Mouse (Mus musculus) adrenal gland, adult (tissue): Measurements from ENCODE around the gene Fut8.
"Not testable (repeated sequence)": the region's sequence is repeated elsewhere in the genome, so short reads cannot be mapped to it uniquely, and the experiment has no call there.

Experiments used
- DNase-seq, 2 experiments: peaks; one replicate each; pipeline ENCODE4 v3.0.0; 2022 to 2023; ENCODE audit warnings: low spot score in 1 of 2; ENCODE audit not compliant: inconsistent age in 2 of 2

The Fut8 gene

DNA sequence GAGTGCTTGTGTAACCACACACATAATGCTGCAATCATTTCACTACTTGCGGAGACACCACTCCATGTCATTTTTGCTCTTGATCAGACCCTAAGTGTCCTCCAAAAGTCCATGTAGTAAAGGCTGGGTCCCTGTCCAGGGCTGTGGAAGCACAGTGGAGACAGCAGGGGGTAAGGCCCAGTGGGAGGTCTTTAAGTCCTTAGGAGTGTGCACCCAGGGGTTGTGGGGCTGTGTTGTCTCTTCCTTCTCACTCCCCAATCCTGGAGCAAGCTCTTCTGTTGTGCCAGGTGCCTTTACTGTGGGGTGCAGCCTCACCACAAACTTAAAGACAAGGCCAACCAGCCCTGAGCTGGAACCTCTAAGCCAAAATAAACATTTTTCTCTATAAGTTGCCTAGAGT lies 257.9 kb downstream of the Fut8 start:
- no peak for DNase-seq

DNA sequence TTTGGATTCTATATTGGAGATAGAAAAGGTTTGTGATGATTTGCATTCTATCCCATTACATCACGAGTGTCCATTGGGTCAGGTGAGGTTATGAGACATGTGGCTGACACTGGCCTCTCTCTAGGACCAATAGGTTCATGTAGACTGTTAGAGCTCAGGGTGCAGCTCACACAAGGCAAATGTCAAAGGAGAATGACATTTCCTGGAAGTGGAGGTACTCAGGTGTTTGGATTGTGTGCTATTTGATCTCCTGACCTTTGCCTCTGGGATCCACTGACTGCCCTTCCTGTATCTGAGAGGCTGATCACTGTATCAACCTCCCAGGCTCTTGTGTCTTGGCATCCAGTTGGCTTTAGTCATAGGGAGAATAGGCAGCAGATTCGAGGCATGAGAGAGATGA lies 260.2 kb downstream of the Fut8 start:
- DNase-seq: no peak

DNA sequence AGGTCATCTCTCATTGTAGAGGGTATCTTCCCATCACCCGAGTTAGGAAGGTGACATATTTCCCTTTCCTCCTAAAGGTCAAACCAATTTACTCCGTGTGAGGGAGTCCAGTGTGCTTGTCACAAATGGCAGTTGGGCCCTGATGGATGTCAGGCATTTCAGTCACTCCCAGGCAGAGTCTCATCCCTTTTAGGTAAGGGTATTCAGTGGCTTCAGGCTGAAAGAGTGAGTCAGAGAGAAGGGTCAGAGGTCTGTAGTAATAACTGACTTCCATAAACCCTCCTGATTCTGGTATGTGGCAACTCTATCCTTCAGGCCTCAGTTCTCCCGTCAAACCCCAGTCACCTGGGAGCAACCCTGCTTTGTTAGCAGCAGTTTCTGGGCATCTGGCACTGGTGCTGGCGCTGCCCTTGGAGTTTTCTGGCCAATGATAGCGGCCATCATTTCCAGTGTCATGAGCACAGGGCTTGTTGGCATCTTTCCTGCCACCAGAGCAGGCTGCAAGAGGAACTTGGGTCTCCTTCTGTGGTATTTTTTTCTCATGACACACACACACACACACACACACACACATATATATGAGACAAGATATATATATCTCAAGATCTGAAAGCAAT lies 262.6 kb downstream of the Fut8 start:
- DNase-seq: peak in 1 of 2 experiments; percentile 45

DNA sequence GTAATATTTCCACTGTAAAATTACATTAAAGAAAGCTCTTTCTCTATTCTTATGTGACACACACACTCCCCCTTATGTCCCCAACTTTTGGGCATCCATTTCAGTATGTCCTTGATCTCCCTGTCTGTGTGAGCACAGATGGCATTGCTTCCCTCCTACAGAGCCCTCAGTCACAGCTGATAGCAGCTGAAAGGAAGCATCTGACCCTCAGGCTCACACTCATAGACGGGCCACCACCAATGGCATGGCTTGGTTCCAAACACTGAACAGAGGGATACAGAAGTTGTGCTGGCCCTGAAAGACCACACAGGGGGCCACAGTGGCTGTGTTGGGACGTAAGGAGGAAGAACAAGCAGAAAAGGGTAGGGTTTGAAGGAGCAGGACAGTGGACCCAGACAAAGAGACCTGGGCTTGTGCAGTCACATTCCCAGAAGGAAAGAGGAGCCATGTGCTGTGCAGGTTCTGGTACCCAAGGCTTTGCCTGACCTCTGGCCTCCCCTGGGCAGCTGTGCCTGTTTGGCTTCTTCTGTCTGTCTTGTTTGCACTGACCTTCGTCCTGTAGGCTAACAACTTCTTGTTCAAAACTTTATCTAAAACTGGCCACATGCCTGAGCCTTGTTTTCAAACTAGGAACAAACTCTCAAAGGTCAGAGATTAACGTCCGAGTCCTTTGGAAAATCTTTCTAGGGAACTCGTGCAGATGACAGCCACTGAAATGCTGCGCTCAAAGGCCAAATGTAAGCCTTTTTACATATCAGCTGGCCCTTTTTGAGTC lies 263.7 kb downstream of the Fut8 start:
- DNase-seq: peak; percentile 10 to 32

DNA sequence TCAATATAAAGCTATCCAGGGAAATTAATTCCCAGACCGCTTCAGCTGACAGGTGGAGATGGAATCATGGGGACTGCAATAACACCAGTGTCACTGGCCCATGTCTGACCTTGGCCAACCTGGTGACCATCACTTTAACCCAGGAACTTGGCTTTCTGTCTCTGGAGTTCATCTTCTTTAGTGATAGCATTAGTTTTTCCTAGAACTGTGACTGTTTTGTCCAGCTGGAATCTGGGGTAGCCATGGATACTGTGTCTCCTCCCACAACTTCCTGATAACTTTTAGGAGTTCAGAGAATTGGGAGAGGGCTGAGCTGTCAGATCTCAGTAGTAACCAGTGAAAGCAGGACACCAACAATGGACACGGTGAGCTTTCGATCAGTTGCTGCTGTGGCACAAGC lies 264.3 kb downstream of the Fut8 start:
- peak in 1 of 2 experiments; percentile 66 for DNase-seq

DNA sequence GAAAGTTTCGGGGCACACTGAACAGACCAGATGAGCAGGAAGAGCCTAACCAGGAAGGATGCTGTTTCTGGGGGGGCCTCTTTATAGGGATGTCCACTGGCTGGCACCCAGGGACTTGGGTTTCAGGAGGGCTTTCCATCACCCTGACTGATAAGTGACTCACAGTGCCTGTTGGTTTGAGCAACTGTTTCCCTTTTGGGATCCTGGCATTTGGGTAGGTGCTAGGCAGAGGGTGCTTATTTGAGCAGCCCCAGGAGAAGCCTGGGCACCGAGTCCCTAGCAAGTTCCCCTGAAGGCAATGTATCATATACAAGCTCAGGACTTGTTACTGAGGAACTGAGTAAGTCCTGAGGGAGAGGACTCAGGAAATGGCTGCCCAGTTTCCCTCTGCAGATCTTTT lies 267.5 kb downstream of the Fut8 start:
- no peak for DNase-seq

DNA sequence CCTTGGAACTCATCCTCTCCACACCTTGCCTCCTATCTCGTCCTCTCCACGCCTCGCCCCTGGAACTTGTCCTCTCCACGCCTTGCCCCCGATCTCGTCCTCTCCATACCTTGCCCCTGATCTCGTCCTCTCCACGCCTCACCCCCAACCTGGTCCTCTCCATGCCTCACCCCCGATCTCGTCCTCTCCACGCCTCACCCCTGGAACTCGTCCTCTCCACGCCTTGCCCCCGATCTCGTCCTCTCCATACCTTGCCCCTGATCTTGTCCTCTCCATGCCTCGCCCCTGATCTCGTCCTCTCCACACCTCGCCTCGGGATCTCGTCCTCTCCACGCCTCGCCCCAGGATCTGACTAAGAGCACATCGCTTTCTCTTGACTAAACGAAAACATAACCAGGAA lies 269.8 kb downstream of the Fut8 start:
- no peak for DNase-seq

DNA sequence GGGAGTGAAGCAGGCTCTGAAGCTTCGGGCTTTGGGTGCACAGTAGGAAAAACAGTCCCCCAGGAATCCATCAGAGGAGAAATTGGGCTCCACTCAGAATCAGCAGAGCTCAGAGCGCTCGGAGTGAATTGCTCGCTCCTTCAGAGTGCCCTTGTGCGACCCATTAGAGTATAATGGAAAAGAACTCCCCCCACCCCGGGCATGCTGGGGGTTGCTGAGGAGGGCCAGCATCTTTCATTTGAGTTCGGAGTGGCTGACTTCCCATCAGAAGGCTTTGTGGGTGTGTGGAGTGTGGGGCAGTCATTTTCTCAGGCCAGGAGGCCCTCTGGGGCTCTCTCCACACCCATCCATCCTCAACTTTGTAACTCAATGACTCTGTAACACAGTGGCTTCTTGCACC lies 272.8 kb downstream of the Fut8 start:
- DNase-seq: no peak

DNA sequence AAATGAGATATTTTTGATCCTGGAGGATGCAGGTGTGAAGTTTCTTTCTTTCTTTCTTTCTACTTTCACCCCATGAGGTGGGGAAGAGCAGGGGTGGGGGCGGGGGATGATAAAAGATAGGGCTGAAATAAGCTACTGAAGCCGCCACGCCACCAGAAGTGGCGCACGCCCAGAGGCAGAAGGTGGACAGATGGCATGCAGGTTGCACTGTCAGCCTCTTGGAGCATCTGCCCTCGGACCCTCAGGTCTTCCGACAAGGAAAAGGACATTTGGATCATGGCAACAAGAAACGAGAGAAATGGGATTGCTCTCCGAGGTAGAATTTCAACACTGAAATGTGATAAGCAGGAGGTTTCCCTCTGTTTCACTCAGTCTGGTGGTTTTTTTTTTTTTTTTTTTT lies 273.3 kb downstream of the Fut8 start:
- no peak for DNase-seq

DNA sequence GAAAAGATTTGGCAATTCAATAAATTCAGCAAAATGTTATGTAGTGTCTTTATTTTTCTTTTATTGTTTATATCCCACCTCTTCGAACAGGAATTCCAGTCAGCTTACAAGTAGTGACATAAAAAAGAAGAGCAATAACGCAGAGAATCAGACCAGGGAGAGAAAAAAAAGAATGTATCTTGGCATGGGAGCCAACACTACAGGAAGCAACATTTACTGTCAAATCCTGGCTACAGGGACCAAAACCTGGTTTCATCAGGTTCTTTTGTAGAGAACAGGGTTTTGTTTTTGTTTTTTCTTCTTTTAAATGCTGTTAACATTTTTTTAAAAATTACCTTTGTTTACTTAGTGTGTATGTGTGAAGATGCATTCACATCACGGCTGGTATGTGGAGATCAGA lies 273.7 kb downstream of the Fut8 start:
- DNase-seq: no peak

DNA sequence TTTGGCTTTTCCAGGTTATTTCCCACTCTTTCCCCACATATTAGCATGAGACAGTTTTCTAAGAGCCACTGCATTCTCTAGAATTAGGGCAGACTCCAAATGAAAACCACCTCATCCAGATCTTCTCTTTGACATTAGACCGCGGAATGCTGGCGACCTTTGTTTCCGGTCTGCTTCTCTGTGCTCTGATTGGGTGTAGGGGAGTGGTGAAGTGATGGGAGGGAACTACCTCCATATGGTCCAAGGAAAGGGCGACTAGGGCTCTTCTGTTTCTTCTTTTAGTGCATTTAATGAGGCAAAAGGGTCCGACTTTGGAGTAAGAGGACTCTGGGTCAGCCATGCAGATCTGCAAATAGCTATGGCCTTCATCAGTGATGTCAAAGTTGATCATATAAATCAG lies 278.9 kb downstream of the Fut8 start:
- no peak for DNase-seq

DNA sequence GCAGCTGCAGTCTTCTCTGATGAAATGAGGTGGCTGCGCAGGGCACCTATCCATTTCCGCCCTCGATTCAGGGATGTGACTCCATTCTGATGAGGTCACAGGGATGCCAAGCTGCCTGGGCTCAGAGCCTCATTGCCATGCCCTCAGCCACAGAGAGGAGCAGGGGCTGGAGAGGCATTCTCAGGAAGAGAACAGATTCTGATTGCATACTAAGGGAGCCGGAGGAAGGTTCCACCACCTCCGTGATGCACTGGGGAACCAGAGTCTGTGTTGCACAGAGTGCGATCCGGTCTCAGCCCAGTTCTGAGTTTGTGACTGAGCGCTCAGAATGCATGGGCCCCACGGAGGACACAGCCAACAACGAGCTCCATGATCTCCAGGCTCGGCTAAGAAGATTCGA lies 279.8 kb downstream of the Fut8 start:
- DNase-seq: no peak

DNA sequence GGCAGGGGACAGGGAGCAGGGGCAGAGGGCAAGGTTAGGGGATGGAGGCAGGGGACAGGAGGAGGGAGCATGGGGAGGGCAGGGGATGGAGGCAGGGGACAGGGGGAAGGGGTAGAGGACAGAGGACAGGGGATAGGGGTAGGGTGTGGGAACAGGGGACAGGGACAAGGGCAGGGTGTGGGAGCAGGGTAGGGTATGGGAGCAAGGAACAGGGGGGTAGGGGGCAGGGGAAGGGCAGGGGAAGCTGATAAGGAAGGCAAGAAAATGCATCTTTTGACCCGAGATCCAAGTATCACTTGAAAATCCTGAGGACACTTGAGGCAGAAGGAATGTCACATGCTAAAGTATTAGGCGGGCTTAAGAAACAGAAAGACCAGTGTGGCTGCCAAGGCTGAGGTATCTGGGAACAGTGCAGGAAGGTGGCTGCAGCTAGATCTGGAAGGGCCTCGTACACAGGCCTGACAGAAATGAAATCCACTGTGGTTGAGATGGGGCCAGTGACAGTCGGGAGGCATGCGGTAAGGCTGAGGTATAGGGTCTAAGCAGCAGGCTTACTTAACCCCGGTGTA lies 281.7 kb downstream of the Fut8 start:
- DNase-seq: no peak

DNA sequence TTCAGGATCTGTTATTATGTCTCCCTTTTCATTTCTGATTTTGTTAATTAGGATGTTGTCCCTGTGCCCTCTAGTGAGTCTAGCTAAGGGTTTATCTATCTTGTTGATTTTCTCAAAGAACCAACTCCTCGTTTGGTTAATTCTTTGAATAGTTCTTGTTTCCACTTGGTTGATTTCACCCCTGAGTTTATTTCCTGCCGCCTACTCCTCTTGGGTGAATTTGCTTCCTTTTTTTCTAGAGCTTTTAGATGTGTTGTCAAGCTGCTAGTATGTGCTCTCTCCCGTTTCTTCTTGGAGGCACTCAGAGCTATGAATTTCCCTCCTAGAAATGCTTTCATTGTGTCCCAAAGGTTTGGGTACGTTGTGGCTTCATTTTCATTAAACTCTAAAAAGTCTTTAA lies 286.1 kb downstream of the Fut8 start:
- not testable (repeated sequence) for DNase-seq
